Mouse (Mus musculus) embryonic facial prominence, embryonic 11.5 days (tissue): ENCODE measurements around the gene Dis3l2. TPM values are rescaled to one million over a fixed set of nuclear protein-coding genes. Genes with fewer than 3 reads are reported as not detected.

Source experiments
- ATAC-seq: fragments of 200-750 bp; cut with Nextera tagmentation; replicated peaks from 2 replicates; pipeline ENCODE4 v1.8.0; 2017; ENCODE audit warnings: low read depth; ENCODE audit not compliant: insufficient number of reproducible peaks, low FRiP score, low TSS enrichment
- DNase-seq: peaks from one replicate; pipeline ENCODE4 v3.0.0-alpha.2; 2015; ENCODE audit warnings: low spot score
- H3K27ac ChIP-seq: fragments of 300-500 bp; sonication (generic); replicated peaks from 2 replicates; pipeline ENCODE4 v1.5.1; 2014; ENCODE audit warnings: mild to moderate bottlenecking, low read depth, low read length, control low read depth
- H3K27me3 ChIP-seq: fragments of 300-500 bp; sonication (generic); 2 replicates; pipeline ENCODE4 v1.6.1; 2014; ENCODE audit warnings: mild to moderate bottlenecking, low read length, moderate library complexity, mixed read lengths; ENCODE audit not compliant: control insufficient read depth, insufficient read depth
- H3K36me3 ChIP-seq: fragments of 300-500 bp; sonication (generic); replicated peaks from 2 replicates; pipeline ENCODE4 v1.6.1; 2014; ENCODE audit warnings: low read depth, mild to moderate bottlenecking, low read length, moderate library complexity, mixed read lengths; ENCODE audit not compliant: control insufficient read depth, insufficient read depth
- H3K4me1 ChIP-seq: fragments of 300-500 bp; sonication (generic); 2 replicates; pipeline ENCODE4 v1.6.1; 2014; ENCODE audit warnings: low read length, mixed read lengths; ENCODE audit not compliant: control insufficient read depth, insufficient read depth
- H3K4me2 ChIP-seq: fragments of 300-500 bp; sonication (generic); 2 replicates; pipeline ENCODE4 v1.6.1; 2014; ENCODE audit warnings: low read depth, mild to moderate bottlenecking, control low read depth, low read length, moderate library complexity
- H3K4me3 ChIP-seq: fragments of 300-500 bp; sonication (generic); 2 replicates; pipeline ENCODE4 v1.5.1; 2014; ENCODE audit warnings: low read depth, low read length, control low read depth
- H3K9ac ChIP-seq: fragments of 300-500 bp; sonication (generic); replicated peaks from 2 replicates; pipeline ENCODE4 v1.6.1; 2014; ENCODE audit warnings: mild to moderate bottlenecking, control low read depth, low read length
- H3K9me3 ChIP-seq: fragments of 300-500 bp; sonication (generic); replicated peaks from 2 replicates; pipeline ENCODE4 v1.6.1; 2016; ENCODE audit warnings: mild to moderate bottlenecking, low read length, inconsistent platforms, mixed read lengths; ENCODE audit not compliant: control insufficient read depth
- WGBS: fragments of 180-500 bp; shearing (Covaris S2); extraction: QIAGEN DNeasy Blood & Tissue Kit; methylation state at CpG from one replicate; pipeline ENCODE4 v1.1.7; 2014; 5-methylcytosine and 5-hydroxymethylcytosine counted together
- polyA plus RNA-seq: library from polyadenylated mRNA; unstranded; fragments of >200 nt; fragmentation: Nextera tagmentation; extraction: Ambion mirVana; gene quantifications from 2 replicates; pipeline ENCODE4 v1.2.1, GENCODE M21; 2014

The Dis3l2 gene
- polyA plus RNA-seq, 1 experiment from 2014 or later = 33.3 TPM

- ATAC-seq (no peak), DNase-seq (no peak)
- Histone ChIP-seq H3K9ac (no peak overlapping the region), H3K27ac (no peak overlapping the region), H3K4me2 (no peak overlapping the region), H3K36me3 (no peaks in the 10 kb centered on the region), H3K27me3 (no peaks in the 10 kb centered on the region), H3K9me3 (no peaks in the 10 kb centered on the region), H3K4me1 (no peaks in the 10 kb centered on the region), H3K4me3 (no peak overlapping the region)
Measured at GRCm38 (mm10) chr1:86878743-86879142, 175.1 kb downstream of the Dis3l2 start.

GRCm38 (mm10) chr1:86879547-86879946 lies 175.9 kb downstream of the Dis3l2 start:
- ATAC-seq (no peak), DNase-seq (no peak)
- no peaks in the 10 kb centered on the region for H3K36me3 ChIP-seq
- no peaks in the 10 kb centered on the region for H3K4me1 ChIP-seq
- no peak overlapping the region for H3K4me3 ChIP-seq
- H3K9ac ChIP-seq = no peak overlapping the region
- H3K27me3 ChIP-seq = no peaks in the 10 kb centered on the region
- 91% methylated on average over 2 of the region's 2 CpGs for WGBS
- H3K4me2 ChIP-seq = no peak overlapping the region
- H3K9me3 ChIP-seq = no peaks in the 10 kb centered on the region
- H3K27ac ChIP-seq = no peak overlapping the region

- no peak overlapping the region for H3K9ac ChIP-seq
- no peaks in the 10 kb centered on the region for H3K27me3 ChIP-seq
- H3K27ac ChIP-seq = no peak overlapping the region
- no peaks in the 10 kb centered on the region for H3K36me3 ChIP-seq
- no peaks in the 10 kb centered on the region for H3K4me1 ChIP-seq
- H3K4me2 ChIP-seq = no peak overlapping the region
- no peak overlapping the region for H3K4me3 ChIP-seq
- DNase-seq (no peak), ATAC-seq (no peak)
- H3K9me3 ChIP-seq = no peaks in the 10 kb centered on the region
- WGBS = 97% methylated on average over 1 of the region's 1 CpGs
Measured at GRCm38 (mm10) chr1:86887060-86887459, 183.5 kb downstream of the Dis3l2 start.

GRCm38 (mm10) chr1:86912481-86912880 lies 208.9 kb downstream of the Dis3l2 start:
- Histone ChIP-seq H3K27me3 (no peaks in the 10 kb centered on the region), H3K4me2 (no peak overlapping the region), H3K9me3 (no peaks in the 10 kb centered on the region), H3K27ac (no peak overlapping the region), H3K4me1 (no peaks in the 10 kb centered on the region), H3K4me3 (no peak overlapping the region), H3K9ac (no peak overlapping the region), H3K36me3 (no peaks in the 10 kb centered on the region)
- WGBS = 82% methylated on average over 2 of the region's 2 CpGs
- ATAC-seq = no peak
- no peak for DNase-seq

- no peak for DNase-seq
- Histone ChIP-seq H3K4me3 (no peak overlapping the region), H3K27ac (no peak overlapping the region), H3K4me1 (no peaks in the 10 kb centered on the region), H3K27me3 (no peaks in the 10 kb centered on the region), H3K9ac (no peak overlapping the region), H3K4me2 (no peak overlapping the region), H3K36me3 (no peaks in the 10 kb centered on the region), H3K9me3 (no peaks in the 10 kb centered on the region)
- 78% methylated on average over 3 of the region's 3 CpGs for WGBS
- no peak for ATAC-seq
Measured at GRCm38 (mm10) chr1:86913896-86914295, 210.3 kb downstream of the Dis3l2 start.

- Histone ChIP-seq H3K4me2 (no peak overlapping the region), H3K36me3 (no peaks in the 10 kb centered on the region), H3K9me3 (no peaks in the 10 kb centered on the region), H3K9ac (no peak overlapping the region), H3K4me3 (no peak overlapping the region), H3K27ac (no peak overlapping the region), H3K4me1 (no peaks in the 10 kb centered on the region), H3K27me3 (no peaks in the 10 kb centered on the region)
- ATAC-seq = no peak
- WGBS = 93% methylated on average over 2 of the region's 2 CpGs
- no peak for DNase-seq
Measured at GRCm38 (mm10) chr1:86914697-86915096, 211.1 kb downstream of the Dis3l2 start.

- no peaks in the 10 kb centered on the region for H3K36me3 ChIP-seq
- H3K9ac ChIP-seq = no peak overlapping the region
- no peak overlapping the region for H3K27ac ChIP-seq
- no peaks in the 10 kb centered on the region for H3K27me3 ChIP-seq
- DNase-seq (no peak), ATAC-seq (no peak)
- H3K4me3 ChIP-seq = no peak overlapping the region
- 80% methylated on average over 8 of the region's 8 CpGs for WGBS
- H3K4me2 ChIP-seq = no peak overlapping the region
- no peaks in the 10 kb centered on the region for H3K9me3 ChIP-seq
- no peaks in the 10 kb centered on the region for H3K4me1 ChIP-seq
Measured at GRCm38 (mm10) chr1:86916355-86916984, 212.9 kb downstream of the Dis3l2 start.

- no peak overlapping the region for H3K9ac ChIP-seq
- no peaks in the 10 kb centered on the region for H3K27me3 ChIP-seq
- no peaks in the 10 kb centered on the region for H3K36me3 ChIP-seq
- ATAC-seq (no peak), DNase-seq (no peak)
- no peak overlapping the region for H3K4me3 ChIP-seq
- H3K4me1 ChIP-seq = no peaks in the 10 kb centered on the region
- no peaks in the 10 kb centered on the region for H3K9me3 ChIP-seq
- H3K27ac ChIP-seq = no peak overlapping the region
- no peak overlapping the region for H3K4me2 ChIP-seq
- WGBS = 79% methylated on average over 5 of the region's 5 CpGs
Measured at GRCm38 (mm10) chr1:86925776-86926175, 222.2 kb downstream of the Dis3l2 start.
